Mouse (Mus musculus): ENCODE data around the gene Rpl23a. TPM values are rescaled to one million over a fixed set of nuclear protein-coding genes. Genes with fewer than 3 reads are reported as not detected.
A peak's percentile ranks its signal among the peaks of the same experiment; 100 is the strongest.

Rpl23a gene
- total and polyA plus RNA-seq, 2 experiments from 2014 or later = 469 to 906 TPM

- no peak for TF ChIP-seq CTCF (IDR thresholded peaks at IDR 0.05; ENCODE audit: low read depth)
- Histone ChIP-seq H3K4me2 (ENCODE audit: low read depth, low read length) (peak overlapping the region; percentile 82), H3K9me3 (ENCODE audit: low read length) (no peaks in the 10 kb centered on the region), H3K9ac (replicated peaks; ENCODE audit: low read length) (peak overlapping the region; percentile 100), H3K4me3 (ENCODE audit: low read length) (peak overlapping the region; percentile 98), H3K36me3 (ENCODE audit: insufficient read depth, low read length) (peaks cover 17% of the 10 kb centered on the region), H3K27ac (peak overlapping the region; percentile 98), H3K27me3 (ENCODE audit: insufficient read depth, low read length) (no peaks in the 10 kb centered on the region), H3K4me1 (ENCODE audit: insufficient read depth, low read length) (peaks cover 19% of the 10 kb centered on the region)
- DNase-seq (ENCODE audit: low spot score) (no peak), ATAC-seq (0 out of 2 replicates have a peak, but pooled peaks have one; percentile 0)
- WGBS = under 1% methylated on average over 14 of the region's 14 CpGs
These were observed 18.8 kb downstream of the Rpl23a start for GRCm38 (mm10) chr11:78164604-78164923.

- WGBS = under 1% methylated on average over 22 of the region's 22 CpGs
- peaks cover 18% of the 10 kb centered on the region for H3K36me3 ChIP-seq (ENCODE audit: insufficient read depth, low read length)
- H3K4me2 ChIP-seq (ENCODE audit: low read depth, low read length) = peak overlapping the region; percentile 82
- DNase-seq (ENCODE audit: low spot score) (peak; percentile 71), ATAC-seq (peak; percentile 49; the same call in 1 of the 2 replicates)
- H3K27ac ChIP-seq = peak overlapping the region; percentile 98
- H3K9ac ChIP-seq (replicated peaks; ENCODE audit: low read length) = peak overlapping the region; percentile 100
- H3K27me3 ChIP-seq (ENCODE audit: insufficient read depth, low read length) = no peaks in the 10 kb centered on the region
- no peaks in the 10 kb centered on the region for H3K9me3 ChIP-seq (ENCODE audit: low read length)
- peak overlapping the region; percentile 98 for H3K4me3 ChIP-seq (ENCODE audit: low read length)
- peaks cover 19% of the 10 kb centered on the region for H3K4me1 ChIP-seq (ENCODE audit: insufficient read depth, low read length)
- TF ChIP-seq CTCF (IDR thresholded peaks at IDR 0.05; ENCODE audit: low read depth) = no peak
These were observed 19.4 kb downstream of the Rpl23a start for GRCm38 (mm10) chr11:78163681-78164603.

- no peak for ATAC-seq
- 71% methylated on average over 2 of the region's 2 CpGs for WGBS
- no peak for DNase-seq (ENCODE audit: low spot score)
- Histone ChIP-seq H3K27ac (peak overlapping the region; percentile 98), H3K27me3 (ENCODE audit: insufficient read depth, low read length) (no peaks in the 10 kb centered on the region), H3K4me3 (ENCODE audit: low read length) (peak overlapping the region; percentile 98), H3K9me3 (ENCODE audit: low read length) (no peaks in the 10 kb centered on the region), H3K4me1 (ENCODE audit: insufficient read depth, low read length) (peaks cover 19% of the 10 kb centered on the region), H3K36me3 (ENCODE audit: insufficient read depth, low read length) (peaks cover 27% of the 10 kb centered on the region), H3K4me2 (ENCODE audit: low read depth, low read length) (peak overlapping the region; percentile 82), H3K9ac (replicated peaks; ENCODE audit: low read length) (peak overlapping the region; percentile 100)
- no peak for TF ChIP-seq CTCF (IDR thresholded peaks at IDR 0.05; ENCODE audit: low read depth)
These were observed 20.3 kb downstream of the Rpl23a start for GRCm38 (mm10) chr11:78163045-78163444.

- H3K27ac ChIP-seq = peak overlapping the region; percentile 98
- TF ChIP-seq CTCF (IDR thresholded peaks at IDR 0.05; ENCODE audit: low read depth) = no peak
- H3K4me1 ChIP-seq (ENCODE audit: insufficient read depth, low read length) = peaks cover 19% of the 10 kb centered on the region
- no peaks in the 10 kb centered on the region for H3K27me3 ChIP-seq (ENCODE audit: insufficient read depth, low read length)
- ATAC-seq = 0 out of 2 replicates have a peak, but pooled peaks have one; percentile 9
- WGBS = 15% methylated on average over 6 of the region's 6 CpGs
- H3K36me3 ChIP-seq (ENCODE audit: insufficient read depth, low read length) = peaks cover 33% of the 10 kb centered on the region
- H3K9me3 ChIP-seq (ENCODE audit: low read length) = no peaks in the 10 kb centered on the region
- DNase-seq (ENCODE audit: low spot score) = peak; percentile 75
- H3K9ac ChIP-seq (replicated peaks; ENCODE audit: low read length) = no peak overlapping the region; the same call in 1 of the 2 replicates
- H3K4me2 ChIP-seq (ENCODE audit: low read depth, low read length) = peak overlapping the region; percentile 82
- peak overlapping the region; percentile 98; the same call in 1 of the 2 replicates for H3K4me3 ChIP-seq (ENCODE audit: low read length)
These were observed 20.9 kb downstream of the Rpl23a start for GRCm38 (mm10) chr11:78162504-78162903.

- peak; percentile 67 for DNase-seq (ENCODE audit: low spot score)
- H3K4me2 ChIP-seq (ENCODE audit: low read depth, low read length) = peak overlapping the region; percentile 82
- 0 out of 2 replicates have a peak, but pooled peaks have one; percentile 1 for ATAC-seq
- WGBS = 29% methylated on average over 4 of the region's 4 CpGs
- H3K4me3 ChIP-seq (ENCODE audit: low read length) = no peak overlapping the region
- H3K9me3 ChIP-seq (ENCODE audit: low read length) = no peaks in the 10 kb centered on the region
- TF ChIP-seq CTCF (IDR thresholded peaks at IDR 0.05; ENCODE audit: low read depth) = no peak
- H3K36me3 ChIP-seq (ENCODE audit: insufficient read depth, low read length) = peaks cover 33% of the 10 kb centered on the region
- no peaks in the 10 kb centered on the region for H3K27me3 ChIP-seq (ENCODE audit: insufficient read depth, low read length)
- H3K4me1 ChIP-seq (ENCODE audit: insufficient read depth, low read length) = peaks cover 19% of the 10 kb centered on the region
- peak overlapping the region; percentile 98 for H3K27ac ChIP-seq
- no peak overlapping the region; the same call in 1 of the 2 replicates for H3K9ac ChIP-seq (replicated peaks; ENCODE audit: low read length)
These were observed 21.4 kb downstream of the Rpl23a start for GRCm38 (mm10) chr11:78161968-78162367.

GRCm38 (mm10) chr11:78161169-78161568 lies 22.2 kb downstream of the Rpl23a start:
- H3K9ac ChIP-seq (replicated peaks; ENCODE audit: low read length) = no peak overlapping the region
- no peaks in the 10 kb centered on the region for H3K27me3 ChIP-seq (ENCODE audit: insufficient read depth, low read length)
- DNase-seq (ENCODE audit: low spot score) (no peak), ATAC-seq (no peak)
- no peak overlapping the region for H3K4me2 ChIP-seq (ENCODE audit: low read depth, low read length)
- no peaks in the 10 kb centered on the region for H3K9me3 ChIP-seq (ENCODE audit: low read length)
- 86% methylated on average over 14 of the region's 14 CpGs for WGBS
- peak overlapping the region; percentile 98; the same call in 1 of the 2 replicates for H3K27ac ChIP-seq
- H3K36me3 ChIP-seq (ENCODE audit: insufficient read depth, low read length) = peaks cover 38% of the 10 kb centered on the region
- TF ChIP-seq CTCF (IDR thresholded peaks at IDR 0.05; ENCODE audit: low read depth) = no peak
- H3K4me3 ChIP-seq (ENCODE audit: low read length) = no peak overlapping the region
- peaks cover 17% of the 10 kb centered on the region for H3K4me1 ChIP-seq (ENCODE audit: insufficient read depth, low read length)

Measured in hindbrain, postnatal 0 days (tissue).